Mouse (Mus musculus): ENCODE results near the gene Ctsc. TPM values are rescaled to one million over a fixed set of nuclear protein-coding genes. Genes with fewer than 3 reads are reported as not detected.

Gene Ctsc
- polyA plus RNA-seq, 1 experiment from 2014 or later, result 20.6 TPM

DNA sequence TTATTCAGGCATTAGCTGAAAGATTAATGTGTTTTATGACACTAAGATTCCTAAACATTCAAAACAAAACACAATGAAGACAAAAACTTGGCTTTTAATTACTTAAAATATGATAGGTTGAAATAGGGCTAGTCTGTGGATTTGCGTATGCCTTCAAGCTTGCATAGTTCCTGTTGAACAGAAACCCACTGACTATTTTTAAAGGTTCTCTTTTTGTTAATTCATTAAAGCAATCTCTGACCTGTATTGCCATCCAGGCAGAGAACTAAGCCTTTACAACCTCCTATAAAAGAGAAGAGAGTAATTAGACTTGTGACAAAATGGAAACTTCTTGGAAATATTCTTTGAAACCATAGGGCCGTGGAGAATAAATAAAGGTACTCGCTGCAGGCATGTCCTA lies 7.4 kb downstream of the Ctsc start:
- Histone ChIP-seq H3K4me1 (ENCODE audit: control insufficient read depth, insufficient read depth, low read length) (no peaks in the 10 kb centered on the region), H3K36me3 (ENCODE audit: control insufficient read depth, insufficient read depth, low read length) (no peaks in the 10 kb centered on the region), H3K27ac (ENCODE audit: low read depth, low read length) (no peak overlapping the region), H3K4me3 (ENCODE audit: low read depth, low read length) (no peak overlapping the region), H3K4me2 (ENCODE audit: low read depth) (no peak overlapping the region), H3K27me3 (ENCODE audit: control insufficient read depth, insufficient read depth, low read length) (no peaks in the 10 kb centered on the region), H3K9me3 (ENCODE audit: control insufficient read depth, low read length) (no peaks in the 10 kb centered on the region), H3K9ac (ENCODE audit: low read length) (no peak overlapping the region)
- DNase-seq (ENCODE audit: low spot score), result no peak
- no peak for ATAC-seq (ENCODE audit: insufficient read depth, low FRiP score, low TSS enrichment)
- 89% methylated on average over 3 of the region's 3 CpGs for WGBS

GRCm38 (mm10) chr7:88291036-88291435 lies 13.2 kb downstream of the Ctsc start:
- ATAC-seq (ENCODE audit: insufficient read depth, low FRiP score, low TSS enrichment), result no peak
- H3K4me2 ChIP-seq (ENCODE audit: low read depth), result no peak overlapping the region
- 63% methylated on average over 2 of the region's 2 CpGs for WGBS

DNA sequence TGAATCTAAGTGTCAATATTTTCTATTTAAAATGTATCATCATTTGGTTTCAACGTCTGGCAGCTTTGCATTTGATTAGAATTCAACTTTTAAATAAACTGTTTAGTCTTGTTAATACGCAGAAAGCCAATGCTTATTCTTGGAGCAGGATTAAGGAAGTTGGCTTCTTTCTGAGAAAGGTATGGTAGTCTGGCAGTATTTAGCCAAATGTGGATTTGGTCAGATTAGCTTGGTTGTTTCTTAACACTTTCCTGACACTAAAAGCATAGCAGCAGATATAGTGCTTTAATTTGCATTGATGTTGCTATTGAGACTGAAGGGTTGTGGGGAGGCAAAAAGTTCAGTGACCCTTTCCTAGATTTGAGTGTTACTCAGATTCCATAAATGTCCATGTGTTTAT lies 14.2 kb downstream of the Ctsc start:
- Histone ChIP-seq H3K36me3 (ENCODE audit: control insufficient read depth, insufficient read depth, low read length) (no peaks in the 10 kb centered on the region), H3K27ac (ENCODE audit: low read depth, low read length) (no peak overlapping the region), H3K9me3 (ENCODE audit: control insufficient read depth, low read length) (no peaks in the 10 kb centered on the region), H3K27me3 (ENCODE audit: control insufficient read depth, insufficient read depth, low read length) (no peaks in the 10 kb centered on the region), H3K4me1 (ENCODE audit: control insufficient read depth, insufficient read depth, low read length) (no peaks in the 10 kb centered on the region), H3K4me2 (ENCODE audit: low read depth) (no peak overlapping the region), H3K4me3 (ENCODE audit: low read depth, low read length) (no peak overlapping the region), H3K9ac (ENCODE audit: low read length) (no peak overlapping the region)
- WGBS, result 89% methylated on average over 2 of the region's 2 CpGs
- ATAC-seq (ENCODE audit: insufficient read depth, low FRiP score, low TSS enrichment) (no peak), DNase-seq (ENCODE audit: low spot score) (no peak)

More at GRCm38 (mm10) chr7:88291036-88291435, 13.2 kb downstream of the Ctsc start:
- Histone ChIP-seq H3K4me1 (ENCODE audit: control insufficient read depth, insufficient read depth, low read length) (no peaks in the 10 kb centered on the region), H3K4me3 (ENCODE audit: low read depth, low read length) (no peak overlapping the region), H3K36me3 (ENCODE audit: control insufficient read depth, insufficient read depth, low read length) (no peaks in the 10 kb centered on the region), H3K27me3 (ENCODE audit: control insufficient read depth, insufficient read depth, low read length) (no peaks in the 10 kb centered on the region), H3K9ac (ENCODE audit: low read length) (no peak overlapping the region), H3K27ac (ENCODE audit: low read depth, low read length) (no peak overlapping the region), H3K9me3 (ENCODE audit: control insufficient read depth, low read length) (no peaks in the 10 kb centered on the region)
- no peak for DNase-seq (ENCODE audit: low spot score)

DNA sequence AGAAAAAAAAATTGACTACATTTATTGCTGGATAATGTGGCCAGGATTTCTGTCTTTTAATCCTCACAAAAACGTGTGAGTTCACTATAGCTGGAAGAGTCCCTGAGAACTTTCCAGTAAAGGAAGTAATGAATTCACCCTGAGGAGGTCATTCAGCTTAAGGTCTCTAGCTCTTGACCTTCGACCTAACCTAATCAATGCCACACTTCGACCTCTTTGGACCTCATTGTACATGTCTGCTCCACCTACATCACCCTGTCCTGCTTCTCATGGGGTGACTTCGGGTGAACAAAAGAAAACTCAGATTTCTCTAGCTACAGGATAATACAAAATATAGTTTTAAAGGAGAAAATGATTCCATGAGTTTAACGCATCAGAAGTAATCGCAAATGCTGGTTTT lies 16.0 kb downstream of the Ctsc start:
- no peak overlapping the region for H3K27ac ChIP-seq (ENCODE audit: low read depth, low read length)
- no peak for DNase-seq (ENCODE audit: low spot score)
- no peak for ATAC-seq (ENCODE audit: insufficient read depth, low FRiP score, low TSS enrichment)
- no peaks in the 10 kb centered on the region for H3K9me3 ChIP-seq (ENCODE audit: control insufficient read depth, low read length)
- H3K36me3 ChIP-seq (ENCODE audit: control insufficient read depth, insufficient read depth, low read length), result no peaks in the 10 kb centered on the region
- no peak overlapping the region for H3K4me2 ChIP-seq (ENCODE audit: low read depth)
- no peaks in the 10 kb centered on the region for H3K27me3 ChIP-seq (ENCODE audit: control insufficient read depth, insufficient read depth, low read length)
- no peak overlapping the region for H3K9ac ChIP-seq (ENCODE audit: low read length)
- no peak overlapping the region for H3K4me3 ChIP-seq (ENCODE audit: low read depth, low read length)
- WGBS, result 69% methylated on average over 6 of the region's 6 CpGs
- no peaks in the 10 kb centered on the region for H3K4me1 ChIP-seq (ENCODE audit: control insufficient read depth, insufficient read depth, low read length)

DNA sequence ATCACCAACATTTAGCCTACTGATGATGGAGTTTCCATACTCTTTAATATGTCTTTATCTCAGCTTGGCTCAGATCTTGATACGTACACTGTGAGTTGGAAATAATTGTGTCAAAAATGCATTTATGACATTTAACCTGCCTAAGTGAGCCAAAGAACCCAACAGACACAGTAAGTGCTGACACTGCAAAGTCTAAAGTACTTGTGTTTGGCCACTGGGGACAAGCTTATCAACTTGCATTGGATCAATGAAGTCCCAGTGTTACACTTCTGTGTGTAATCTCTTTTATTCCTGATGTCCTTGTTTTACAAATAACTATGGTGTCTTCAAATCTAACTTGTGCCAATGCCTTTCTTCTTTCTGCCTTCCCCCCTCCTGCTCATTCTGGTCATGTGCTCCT lies 18.1 kb downstream of the Ctsc start:
- DNase-seq (ENCODE audit: low spot score) (no peak), ATAC-seq (ENCODE audit: insufficient read depth, low FRiP score, low TSS enrichment) (no peak)
- Histone ChIP-seq H3K9me3 (ENCODE audit: control insufficient read depth, low read length) (no peaks in the 10 kb centered on the region), H3K36me3 (ENCODE audit: control insufficient read depth, insufficient read depth, low read length) (no peaks in the 10 kb centered on the region), H3K27ac (ENCODE audit: low read depth, low read length) (no peak overlapping the region), H3K27me3 (ENCODE audit: control insufficient read depth, insufficient read depth, low read length) (no peaks in the 10 kb centered on the region), H3K9ac (ENCODE audit: low read length) (no peak overlapping the region), H3K4me3 (ENCODE audit: low read depth, low read length) (no peak overlapping the region), H3K4me1 (ENCODE audit: control insufficient read depth, insufficient read depth, low read length) (no peaks in the 10 kb centered on the region), H3K4me2 (ENCODE audit: low read depth) (no peak overlapping the region)
- WGBS, result 88% methylated on average over 1 of the region's 1 CpGs

- ATAC-seq (ENCODE audit: insufficient read depth, low FRiP score, low TSS enrichment) (no peak), DNase-seq (ENCODE audit: low spot score) (no peak)
- H3K36me3 ChIP-seq (ENCODE audit: control insufficient read depth, insufficient read depth, low read length), result no peaks in the 10 kb centered on the region
- H3K9me3 ChIP-seq (ENCODE audit: control insufficient read depth, low read length), result no peaks in the 10 kb centered on the region
- H3K4me3 ChIP-seq (ENCODE audit: low read depth, low read length), result no peak overlapping the region
- H3K27ac ChIP-seq (ENCODE audit: low read depth, low read length), result no peak overlapping the region
- no peaks in the 10 kb centered on the region for H3K4me1 ChIP-seq (ENCODE audit: control insufficient read depth, insufficient read depth, low read length)
- no peak overlapping the region for H3K4me2 ChIP-seq (ENCODE audit: low read depth)
- H3K9ac ChIP-seq (ENCODE audit: low read length), result no peak overlapping the region
- 86% methylated on average over 6 of the region's 6 CpGs for WGBS
- no peaks in the 10 kb centered on the region for H3K27me3 ChIP-seq (ENCODE audit: control insufficient read depth, insufficient read depth, low read length)
Observed at GRCm38 (mm10) chr7:88296932-88297331, 19.0 kb downstream of the Ctsc start.

- H3K36me3 ChIP-seq (ENCODE audit: control insufficient read depth, insufficient read depth, low read length), result no peaks in the 10 kb centered on the region
- no peaks in the 10 kb centered on the region for H3K4me1 ChIP-seq (ENCODE audit: control insufficient read depth, insufficient read depth, low read length)
- 86% methylated on average over 4 of the region's 4 CpGs for WGBS
- H3K27me3 ChIP-seq (ENCODE audit: control insufficient read depth, insufficient read depth, low read length), result no peaks in the 10 kb centered on the region
- no peak overlapping the region for H3K9ac ChIP-seq (ENCODE audit: low read length)
- no peaks in the 10 kb centered on the region for H3K9me3 ChIP-seq (ENCODE audit: control insufficient read depth, low read length)
- H3K4me2 ChIP-seq (ENCODE audit: low read depth), result no peak overlapping the region
- no peak overlapping the region for H3K27ac ChIP-seq (ENCODE audit: low read depth, low read length)
- no peak overlapping the region for H3K4me3 ChIP-seq (ENCODE audit: low read depth, low read length)
- ATAC-seq (ENCODE audit: insufficient read depth, low FRiP score, low TSS enrichment) (no peak), DNase-seq (ENCODE audit: low spot score) (no peak)
Observed at GRCm38 (mm10) chr7:88305750-88306149, 27.9 kb downstream of the Ctsc start.

DNA sequence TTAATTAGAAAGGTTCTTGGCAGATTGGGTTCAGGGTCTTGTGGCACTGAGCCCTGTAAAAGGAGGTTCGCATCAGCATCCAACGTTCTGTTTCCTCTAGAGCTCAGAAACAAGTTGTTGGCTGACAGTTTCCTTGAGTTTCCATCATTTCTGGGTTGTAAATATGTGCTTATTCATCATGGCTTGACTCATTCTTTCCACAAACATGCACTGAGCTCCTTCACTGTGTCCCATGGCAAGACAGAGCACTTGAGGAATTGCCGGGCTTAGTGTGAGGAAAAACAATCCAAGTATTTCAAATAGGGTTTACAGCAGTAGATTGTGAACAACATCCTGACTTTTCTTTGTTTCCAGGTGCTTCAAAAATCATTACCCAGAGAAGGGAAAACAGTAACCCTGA lies 28.8 kb downstream of the Ctsc start:
- no peaks in the 10 kb centered on the region for H3K27me3 ChIP-seq (ENCODE audit: control insufficient read depth, insufficient read depth, low read length)
- ATAC-seq (ENCODE audit: insufficient read depth, low FRiP score, low TSS enrichment), result no peak
- H3K9ac ChIP-seq (ENCODE audit: low read length), result no peak overlapping the region
- no peaks in the 10 kb centered on the region for H3K9me3 ChIP-seq (ENCODE audit: control insufficient read depth, low read length)
- H3K4me1 ChIP-seq (ENCODE audit: control insufficient read depth, insufficient read depth, low read length), result no peaks in the 10 kb centered on the region
- H3K4me3 ChIP-seq (ENCODE audit: low read depth, low read length), result no peak overlapping the region
- no peak overlapping the region for H3K4me2 ChIP-seq (ENCODE audit: low read depth)
- DNase-seq (ENCODE audit: low spot score), result no peak
- WGBS, result 85% methylated on average over 3 of the region's 3 CpGs
- no peak overlapping the region for H3K27ac ChIP-seq (ENCODE audit: low read depth, low read length)
- no peaks in the 10 kb centered on the region for H3K36me3 ChIP-seq (ENCODE audit: control insufficient read depth, insufficient read depth, low read length)

- H3K9ac ChIP-seq (ENCODE audit: low read length), result no peak overlapping the region
- H3K9me3 ChIP-seq (ENCODE audit: control insufficient read depth, low read length), result no peaks in the 10 kb centered on the region
Observed at GRCm38 (mm10) chr7:88310398-88311180, 32.7 kb downstream of the Ctsc start.

More at GRCm38 (mm10) chr7:88310398-88311180, 32.7 kb downstream of the Ctsc start:
- Histone ChIP-seq H3K4me2 (ENCODE audit: low read depth) (no peak overlapping the region), H3K27ac (ENCODE audit: low read depth, low read length) (no peak overlapping the region), H3K27me3 (ENCODE audit: control insufficient read depth, insufficient read depth, low read length) (no peaks in the 10 kb centered on the region), H3K4me3 (ENCODE audit: low read depth, low read length) (no peak overlapping the region), H3K4me1 (ENCODE audit: control insufficient read depth, insufficient read depth, low read length) (no peaks in the 10 kb centered on the region), H3K36me3 (ENCODE audit: control insufficient read depth, insufficient read depth, low read length) (no peaks in the 10 kb centered on the region)
- no peak for DNase-seq (ENCODE audit: low spot score)
- ATAC-seq (ENCODE audit: insufficient read depth, low FRiP score, low TSS enrichment), result no peak
- WGBS, result 83% methylated on average over 3 of the region's 3 CpGs

Measured in neural tube, embryonic 11.5 days (tissue).